Mouse (Mus musculus) layer of hippocampus, postnatal 14 days (tissue): ENCODE measurements around the gene Trp53rka. TPM values are rescaled to one million over a fixed set of nuclear protein-coding genes. Genes with fewer than 3 reads are reported as not detected.

Experiments
- DNase-seq, 2 experiments: peaks; one replicate each; pipeline ENCODE4 v3.0.0; 2021 to 2022; ENCODE audit warnings: low spot score in 2 of 2, mixed read lengths in 1 of 2
- total RNA-seq, 2 experiments: library from RNA; stranded (reverse); gene quantifications; 2 replicates each; pipeline ENCODE4 v1.2.3; 2021

Trp53rka gene
- total RNA-seq, 2 experiments from 2014 or later: 16.8 to 19.9 TPM

DNA sequence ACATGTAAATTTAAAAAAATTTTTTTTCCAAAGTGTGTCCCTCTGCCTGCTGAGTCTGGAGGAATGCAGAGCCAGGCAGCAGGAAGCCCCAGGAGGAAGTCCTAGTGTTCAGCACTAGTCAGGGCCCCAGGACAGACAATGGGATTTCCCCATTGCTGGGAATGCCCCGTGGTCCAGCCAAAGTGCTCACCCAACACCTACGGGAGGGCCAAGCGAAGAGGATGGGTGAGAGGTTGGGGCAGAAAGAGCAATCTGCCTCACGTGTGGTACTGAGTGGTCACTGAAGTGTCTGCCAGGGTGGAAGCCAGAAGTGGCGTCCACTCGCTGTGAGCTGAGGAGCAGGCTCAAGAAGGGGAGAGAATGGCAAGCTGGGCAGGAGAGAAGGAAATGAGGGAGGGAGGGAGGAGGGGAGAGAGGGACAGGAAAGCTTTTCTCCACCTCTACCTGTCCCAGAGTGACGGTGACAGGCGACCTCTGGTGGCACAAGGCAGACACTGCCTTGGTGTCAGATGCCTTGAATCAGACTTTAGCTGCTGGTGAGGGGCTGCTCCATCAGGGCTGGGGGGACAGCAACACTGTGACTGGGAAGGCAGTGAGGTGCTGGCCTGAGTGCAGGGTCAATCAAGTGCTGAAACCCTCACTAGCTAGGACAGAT lies 6.1 kb downstream of the Trp53rka start:
- DNase-seq: peak; percentile 50 to 62

DNA sequence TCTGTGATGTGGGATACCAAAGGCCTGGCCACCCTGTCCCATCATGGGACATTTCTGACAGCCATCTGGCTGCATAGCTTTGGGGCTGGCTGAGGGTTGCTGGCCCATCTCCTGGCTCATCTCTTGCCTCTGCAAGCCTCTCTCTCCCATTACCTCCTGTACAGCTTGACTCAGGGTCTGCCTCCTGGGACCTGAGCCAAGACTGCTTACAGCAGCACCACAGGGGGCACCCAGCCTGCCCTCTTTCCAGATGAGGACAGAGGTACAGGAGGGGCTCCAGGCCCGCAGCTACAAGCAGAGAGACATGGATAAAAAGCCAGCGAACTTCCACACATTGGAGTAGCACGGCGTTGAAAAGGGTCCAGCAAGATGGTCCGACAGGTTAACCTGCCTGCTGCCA lies 6.7 kb downstream of the Trp53rka start:
- DNase-seq: no peak

DNA sequence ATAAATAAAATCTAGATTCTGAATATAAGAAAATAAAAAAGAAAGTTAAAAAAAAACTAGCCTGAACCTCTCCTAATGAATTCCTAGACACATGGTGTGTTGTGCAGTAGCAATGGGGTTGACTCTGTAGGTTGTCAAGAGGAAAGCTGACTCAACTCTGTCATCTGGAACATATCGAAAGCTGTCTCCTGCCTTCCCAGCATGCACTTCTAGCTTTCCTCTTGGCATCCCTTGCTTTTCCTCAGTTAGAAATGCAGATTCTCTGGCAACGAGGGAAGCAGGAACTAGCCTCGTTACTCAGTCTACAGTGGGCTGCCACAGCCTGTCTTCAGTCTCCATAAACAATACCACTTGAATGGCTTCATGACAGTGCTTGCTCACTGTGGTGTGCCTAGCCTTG lies 7.3 kb downstream of the Trp53rka start:
- no peak for DNase-seq

DNA sequence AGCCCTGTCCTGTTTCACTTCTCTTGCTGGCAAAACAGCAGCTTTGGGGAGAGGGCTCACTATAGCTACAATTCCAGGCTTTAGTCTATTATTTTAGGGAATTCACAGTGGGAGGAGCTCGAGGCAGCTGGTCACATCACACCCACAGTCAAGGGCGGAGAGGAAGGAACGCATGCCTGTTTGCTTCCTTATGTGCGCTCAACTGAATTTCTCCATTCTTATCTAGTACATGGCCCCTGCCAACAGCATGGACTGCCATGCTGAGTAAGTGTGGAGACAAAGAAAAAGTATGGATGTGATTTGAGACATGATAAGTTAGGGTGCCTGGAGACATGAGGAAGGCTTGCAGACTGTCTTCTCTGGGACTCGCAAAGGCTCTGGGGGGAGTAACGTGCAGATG lies 9.0 kb downstream of the Trp53rka start:
- DNase-seq: no peak

DNA sequence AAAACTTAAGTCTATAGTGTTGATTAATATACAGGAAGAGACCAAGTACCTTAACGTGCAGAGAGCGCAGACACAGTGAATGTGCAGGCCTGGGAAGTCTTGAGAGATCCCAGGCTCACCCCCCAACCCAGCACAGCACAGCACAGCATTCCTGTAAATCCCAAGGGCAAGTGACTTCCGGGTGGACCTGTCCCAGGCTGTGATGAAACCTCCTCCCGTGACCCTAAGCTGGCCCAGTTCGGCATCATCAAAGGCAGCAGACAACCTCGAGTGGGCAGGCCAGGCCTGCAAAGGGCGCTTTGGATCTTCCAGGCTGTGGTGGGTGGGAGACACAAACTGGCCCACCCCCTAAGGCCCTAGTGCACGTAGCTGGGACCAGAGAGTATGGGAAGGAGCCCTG lies 11.1 kb downstream of the Trp53rka start:
- DNase-seq: no peak

DNA sequence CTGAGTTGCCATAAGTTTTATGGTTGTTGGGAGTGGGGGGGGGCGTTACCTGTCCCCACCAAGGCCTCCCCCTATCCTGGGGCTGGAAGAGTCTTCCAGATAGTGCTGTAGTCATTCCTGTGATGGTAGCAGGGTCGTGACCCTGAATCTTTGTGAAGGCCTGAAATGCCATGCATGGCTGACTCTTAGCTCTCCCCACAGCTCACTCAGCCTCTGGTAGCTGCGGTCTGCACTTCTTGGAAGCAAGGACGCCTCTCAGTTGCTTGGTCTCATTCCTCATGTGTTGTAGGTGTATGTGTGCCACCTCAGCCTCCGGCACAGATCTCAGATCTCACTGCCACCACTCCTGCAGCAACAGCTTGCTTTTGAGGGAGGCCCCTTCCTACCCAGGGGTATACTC lies 17.3 kb downstream of the Trp53rka start:
- DNase-seq: no peak

DNA sequence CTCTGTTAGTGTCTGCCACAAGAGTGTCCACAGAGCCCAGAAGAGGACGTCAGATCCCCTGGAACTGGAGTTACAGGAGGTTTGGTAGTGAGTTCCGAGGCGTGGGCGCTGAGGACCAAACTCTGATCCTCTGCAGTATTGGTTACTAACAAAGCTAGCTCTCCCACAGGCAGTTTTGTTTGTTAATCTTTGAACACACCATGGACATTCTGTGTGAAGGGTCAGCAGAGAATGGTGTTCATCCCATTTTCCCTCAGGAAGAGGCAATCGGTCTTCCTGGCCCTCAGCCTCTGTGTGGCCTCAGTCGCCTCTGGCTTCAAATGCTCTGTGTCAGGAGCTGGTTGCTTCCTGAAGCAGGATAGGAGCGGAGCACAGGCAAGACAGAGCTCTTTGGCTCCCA lies 17.7 kb downstream of the Trp53rka start:
- no peak for DNase-seq

DNA sequence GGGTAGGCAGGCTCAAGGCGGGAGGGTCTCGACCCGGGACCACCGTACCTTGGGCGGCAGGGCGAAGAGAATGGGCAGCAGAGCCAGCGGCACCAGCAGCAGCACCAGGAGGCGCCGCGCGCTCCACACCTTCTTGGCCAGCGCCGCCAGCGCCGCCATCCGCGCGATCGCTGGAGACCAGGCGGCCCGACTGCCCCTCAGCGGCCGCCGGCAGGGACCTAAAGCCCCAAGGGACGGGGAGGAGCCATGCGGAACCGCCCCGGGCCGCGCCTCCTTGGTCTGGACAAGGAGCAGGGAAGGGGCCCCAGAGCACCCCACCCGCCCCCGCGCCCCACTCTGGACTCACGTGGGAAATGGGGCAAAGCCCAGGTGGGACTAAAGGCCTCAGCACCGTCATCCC lies 20.1 kb downstream of the Trp53rka start, which contains the start of gene Slc13a3:
Gene Slc13a3 (minus strand): TSS at position 228 of the 400 bp plus-strand sequence.
- DNase-seq: no peak

DNA sequence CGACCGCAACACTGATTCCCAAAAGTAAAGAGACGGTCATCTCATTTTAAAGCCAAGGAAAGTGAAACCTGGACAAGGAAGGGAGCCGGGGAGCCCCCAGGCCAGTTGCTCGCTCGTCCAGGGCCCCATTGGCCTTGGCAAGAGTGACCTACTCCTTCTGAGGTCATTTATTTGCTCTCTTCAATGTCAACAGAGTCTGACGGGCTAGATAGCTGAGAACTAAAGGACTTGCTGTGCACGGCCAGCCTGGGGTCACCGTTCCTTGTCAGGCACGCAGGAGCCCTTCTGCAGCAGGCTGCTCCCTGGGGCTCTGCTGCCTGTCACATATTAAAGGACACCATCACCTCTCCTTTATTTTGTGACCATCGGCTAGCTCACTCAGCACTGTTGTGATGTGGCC lies 21.2 kb downstream of the Trp53rka start:
- DNase-seq: no peak

DNA sequence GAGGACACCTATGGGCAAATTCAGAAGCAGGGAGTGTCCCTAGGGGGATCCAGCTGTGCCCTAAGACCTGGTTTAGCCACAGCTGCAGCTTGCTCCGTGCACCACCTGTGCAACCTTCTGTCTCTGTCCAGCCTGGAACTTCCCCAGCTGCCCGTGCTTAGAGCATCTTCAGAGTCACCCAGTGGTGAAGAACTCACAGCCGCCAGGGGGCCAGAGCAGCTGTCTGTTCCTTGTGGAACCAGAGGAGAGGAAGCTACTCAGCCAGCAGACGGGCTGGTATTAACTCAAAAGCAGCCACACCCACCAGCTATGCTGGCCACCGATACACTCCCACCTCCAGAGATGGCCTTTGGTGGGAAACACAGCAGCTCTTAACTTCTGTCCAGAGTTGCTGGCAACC lies 23.0 kb downstream of the Trp53rka start:
- DNase-seq: no peak

DNA sequence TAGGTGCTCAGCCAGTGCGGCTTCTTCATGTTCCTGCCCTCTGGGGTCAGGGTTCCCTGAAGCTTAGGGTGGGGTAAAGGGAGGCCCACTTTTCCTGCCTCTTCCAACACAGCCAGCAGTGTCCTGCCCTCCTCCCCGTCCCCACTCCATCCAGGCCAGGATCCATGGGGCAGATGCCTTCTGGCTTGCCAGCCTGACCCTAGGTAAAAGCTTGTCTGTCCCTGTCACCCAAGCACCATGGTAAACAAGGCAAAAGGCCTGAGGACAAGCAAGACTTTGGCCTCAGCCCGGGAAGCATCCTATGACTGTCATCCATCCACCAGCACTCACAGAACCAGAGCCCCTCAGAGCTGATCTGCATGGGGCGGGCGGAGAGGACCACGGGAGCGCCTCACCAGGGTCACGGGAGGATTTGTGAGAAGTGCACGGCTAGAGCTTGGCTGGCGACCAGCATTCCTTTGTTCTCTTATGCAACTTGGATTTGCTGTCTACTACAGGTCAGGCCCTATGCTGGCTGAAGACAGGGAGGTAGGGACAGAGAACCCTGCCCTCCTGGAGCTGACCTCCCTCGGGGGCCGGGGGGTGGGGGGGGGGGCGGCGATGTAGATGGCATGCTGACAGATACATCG lies 25.2 kb downstream of the Trp53rka start:
- DNase-seq: no peak

DNA sequence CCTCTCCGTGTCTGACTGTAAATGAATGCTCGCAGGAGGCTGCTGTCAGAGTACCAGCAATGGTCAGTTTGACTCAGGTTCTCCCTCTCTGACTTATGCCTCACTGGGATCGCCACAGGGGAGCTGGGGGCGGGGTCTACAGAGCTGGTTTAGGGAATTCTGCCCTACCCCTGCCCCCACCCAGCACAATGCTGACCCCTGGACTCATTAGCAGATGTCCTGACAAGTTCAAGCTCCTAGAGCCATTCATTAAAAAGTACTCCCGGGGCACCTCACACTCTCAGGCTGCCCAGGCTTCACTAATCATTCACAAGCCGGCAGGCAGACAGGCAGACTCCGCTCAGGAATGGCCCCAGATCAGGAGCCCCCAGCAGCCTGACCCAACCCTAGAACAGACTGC lies 33.5 kb downstream of the Trp53rka start:
- no peak for DNase-seq

DNA sequence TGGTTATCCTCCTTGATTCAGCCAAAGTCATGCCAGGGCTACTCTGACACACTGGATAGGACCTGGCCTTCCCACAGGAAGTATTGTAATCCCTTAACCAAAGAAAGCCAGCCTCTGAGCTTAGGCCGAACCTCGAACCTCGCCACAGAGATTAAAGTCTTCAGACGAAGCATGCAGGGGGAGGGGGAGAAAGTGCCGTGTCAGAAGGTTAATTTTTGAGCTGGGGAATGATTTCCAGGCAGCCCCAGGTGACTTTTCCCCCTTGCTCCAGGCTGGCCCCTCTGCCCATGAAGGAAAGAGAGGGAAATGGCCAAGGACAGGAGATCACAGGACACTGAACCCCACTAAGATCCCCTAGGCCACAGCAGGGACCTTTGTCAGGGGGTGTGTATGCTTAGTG lies 34.9 kb downstream of the Trp53rka start:
- DNase-seq: no peak

DNA sequence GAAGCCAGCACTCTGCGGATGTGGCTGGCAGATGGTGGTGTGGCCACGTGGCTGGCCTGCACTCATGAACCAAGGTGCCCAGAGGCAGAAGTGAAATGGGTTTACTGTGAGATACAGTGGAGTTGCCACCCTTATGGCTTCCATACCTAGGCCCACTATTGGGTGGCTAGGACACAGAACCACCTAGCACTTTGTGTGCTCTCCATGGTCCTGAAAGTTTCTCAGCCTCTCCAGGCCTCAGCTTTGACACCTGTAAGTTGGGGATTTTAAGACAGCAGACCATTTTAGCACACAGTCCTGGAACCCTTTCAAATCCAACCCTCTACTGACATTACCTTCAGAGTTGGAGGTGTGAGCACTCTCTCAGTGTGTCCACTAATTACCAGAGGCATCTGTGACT lies 36.4 kb downstream of the Trp53rka start:
- no peak for DNase-seq

DNA sequence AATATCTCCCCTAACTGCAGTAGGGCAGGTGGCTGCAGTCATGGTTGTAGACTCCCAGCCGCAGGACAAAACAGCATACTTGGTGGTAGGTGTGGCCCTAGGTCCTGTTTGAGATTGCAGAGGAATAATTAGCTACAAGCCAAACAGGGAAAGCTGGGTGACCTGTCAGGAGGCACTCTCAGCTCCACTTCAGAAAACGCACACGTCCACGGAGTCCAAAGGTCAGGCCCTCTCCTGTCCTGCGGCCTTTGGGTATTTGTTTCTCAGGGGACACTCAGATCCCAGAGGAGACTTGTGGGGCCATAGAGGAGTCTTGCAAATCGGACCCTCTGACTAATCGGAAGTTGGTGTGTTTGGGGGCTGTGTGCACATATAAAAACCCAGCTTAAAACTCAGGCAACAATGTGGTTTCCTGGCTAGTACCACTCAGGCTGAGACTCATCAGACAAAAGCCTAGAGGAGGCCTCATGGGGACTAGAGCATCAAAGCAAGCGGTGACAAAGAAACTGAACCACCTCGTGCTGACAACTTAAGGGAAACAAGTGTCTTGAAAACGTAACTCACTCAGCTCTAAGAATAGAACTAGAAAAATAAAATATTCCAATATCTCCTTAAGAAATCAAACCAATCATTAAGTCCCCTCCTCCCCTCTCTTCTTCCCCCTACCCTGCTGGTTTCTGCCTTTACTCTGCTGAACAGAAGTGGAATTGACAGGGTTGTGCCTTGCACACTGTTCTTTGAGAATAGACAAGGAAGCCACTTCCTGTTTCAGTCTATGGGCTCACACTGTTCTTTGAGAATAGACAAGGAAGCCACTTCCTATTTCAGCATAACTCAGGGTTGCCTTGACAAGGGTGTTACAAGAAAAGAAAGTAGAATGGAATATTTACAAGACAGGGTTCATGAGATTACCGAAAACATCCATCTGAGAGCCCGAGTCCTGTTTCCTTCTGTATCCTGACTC lies 40.1 kb downstream of the Trp53rka start:
- DNase-seq: no peak

DNA sequence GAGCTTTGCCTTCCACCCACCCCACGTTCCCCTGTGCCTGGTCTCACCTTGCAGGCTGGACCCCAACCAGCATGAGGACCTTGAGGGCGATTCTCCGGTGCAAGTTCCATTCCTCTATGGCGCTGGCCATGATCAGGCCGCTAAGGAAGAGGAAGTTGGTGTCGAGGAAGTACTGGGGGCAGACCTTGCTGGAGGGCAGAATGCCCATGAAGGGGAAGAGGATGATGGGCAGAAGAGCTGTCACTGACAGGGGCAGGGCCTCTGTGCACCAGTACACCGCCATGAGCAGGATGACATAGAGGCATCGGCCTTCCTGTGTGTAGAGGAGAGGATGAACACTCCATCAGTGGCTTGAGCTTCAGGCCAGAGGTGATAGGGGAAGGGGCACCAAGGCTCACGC lies 44.6 kb downstream of the Trp53rka start:
- DNase-seq: no peak

DNA sequence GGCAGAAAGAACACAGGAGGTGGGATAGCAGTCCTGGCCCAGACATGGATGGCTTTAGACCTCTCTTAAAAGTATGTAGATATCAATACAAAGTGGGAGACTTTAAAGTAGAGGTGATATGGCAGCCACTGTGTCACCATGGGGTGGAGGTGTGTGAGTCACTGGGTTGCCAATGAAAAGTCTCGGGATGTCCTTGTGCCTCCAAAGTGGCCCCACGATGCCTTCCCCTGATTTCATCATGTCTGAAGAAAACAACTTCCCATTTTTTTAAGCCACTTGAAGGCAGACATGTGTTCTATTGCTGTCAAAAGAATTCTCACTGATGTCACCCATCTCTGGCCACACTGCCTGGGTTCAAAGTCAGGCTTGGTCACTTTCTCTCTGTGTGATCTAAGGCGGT lies 48.3 kb downstream of the Trp53rka start:
- DNase-seq: no peak

DNA sequence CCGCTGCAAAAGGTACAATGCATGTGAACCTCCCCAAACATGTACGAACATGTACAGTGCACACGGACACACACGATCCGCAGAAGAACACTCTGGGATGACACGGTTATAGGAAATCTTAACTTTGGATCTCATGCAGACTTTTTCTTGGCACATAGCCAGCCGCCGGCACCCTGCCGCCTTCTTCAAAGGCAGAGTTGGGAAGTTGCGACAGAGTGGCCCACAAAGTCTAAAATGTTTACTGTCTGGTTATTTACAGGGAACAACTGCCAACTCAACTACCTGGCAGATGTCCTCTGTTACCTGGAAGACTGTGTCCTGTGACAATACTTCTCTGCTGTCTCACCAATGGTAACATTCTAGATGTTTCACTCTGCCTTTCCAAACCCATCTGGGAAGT lies 50.1 kb downstream of the Trp53rka start:
- DNase-seq: no peak

DNA sequence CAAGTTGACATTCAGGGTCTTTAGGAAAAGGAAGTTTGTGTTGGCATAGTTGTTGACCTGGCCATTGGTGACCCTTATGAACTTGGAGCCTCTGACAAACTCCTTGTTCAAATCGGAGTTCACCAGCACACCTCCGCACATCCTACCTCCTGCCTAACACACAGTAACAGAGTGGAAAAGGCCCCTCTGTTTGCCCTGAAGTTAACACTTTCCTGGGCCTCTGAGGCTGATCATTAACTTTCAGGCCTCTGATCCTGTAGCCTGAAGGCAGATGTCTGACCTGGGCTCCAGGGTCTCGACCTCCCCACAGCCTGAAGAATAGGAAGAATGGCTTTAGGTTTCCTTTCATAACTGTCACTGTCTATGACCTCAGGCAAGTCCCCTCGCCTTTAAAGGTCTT lies 51.5 kb downstream of the Trp53rka start:
- no peak for DNase-seq
